Mouse (Mus musculus) layer of hippocampus, adult 2 months (tissue): ENCODE results near the gene Nt5c3. TPM values are rescaled to one million over a fixed set of nuclear protein-coding genes. Genes with fewer than 3 reads are reported as not detected.
A peak's percentile ranks its signal among the peaks of the same experiment; 100 is the strongest.
"Not testable (repeated sequence)": the region's sequence is repeated elsewhere in the genome, so short reads cannot be mapped to it uniquely, and the experiment has no call there.

ENCODE experiments used
- DNase-seq, 2 experiments: peaks; one replicate each; pipeline ENCODE4 v3.0.0; 2022; ENCODE audit warnings: low spot score in 2 of 2
- H3K27ac ChIP-seq: fragments of 200-600 bp; 2 replicates; pipeline ENCODE4 v1.8.1; 2022
- H3K4me3 ChIP-seq: fragments of 200-600 bp; 2 replicates; pipeline ENCODE4 v1.8.1; 2022; ENCODE audit warnings: mild to moderate bottlenecking
- CTCF ChIP-seq: fragments of 200-600 bp; conservative IDR thresholded peaks from 2 replicates; pipeline ENCODE4 v1.8.1; 2022; ENCODE audit warnings: antibody characterized with exemption, mild to moderate bottlenecking, moderate library complexity
- total RNA-seq, 2 experiments: library from RNA; stranded (reverse); gene quantifications; 2 replicates each; pipeline ENCODE4 v1.2.3; 2021

The Nt5c3 gene
- total RNA-seq, 2 experiments from 2014 or later: 40.6 to 44.3 TPM

- Histone ChIP-seq H3K4me3 (peak overlapping the region; percentile 43), H3K27ac (peak overlapping the region; percentile 33)
- TF ChIP-seq CTCF: no peak; the same call in 1 of the 2 replicates
- DNase-seq: no peak
Observed at GRCm38 (mm10) chr6:56901824-56902386, 21.8 kb downstream of the Nt5c3 start.

GRCm38 (mm10) chr6:56901336-56901735 is 22.4 kb downstream of the Nt5c3 start:
- TF ChIP-seq CTCF: no peak
- DNase-seq: no peak
- H3K4me3 ChIP-seq: peak overlapping the region; percentile 43
- H3K27ac ChIP-seq: no peak overlapping the region; the same call in 1 of the 2 replicates

- Histone ChIP-seq H3K4me3 (no peak overlapping the region), H3K27ac (no peak overlapping the region)
- TF ChIP-seq CTCF: no peak
- DNase-seq: no peak
Observed at GRCm38 (mm10) chr6:56899601-56900000, 24.1 kb downstream of the Nt5c3 start.

- Histone ChIP-seq H3K27ac (no peak overlapping the region), H3K4me3 (no peak overlapping the region)
- no peak for DNase-seq
- TF ChIP-seq CTCF: no peak
Observed at GRCm38 (mm10) chr6:56890762-56891161, 33.0 kb downstream of the Nt5c3 start.

- DNase-seq: no peak
- no peak overlapping the region for H3K27ac ChIP-seq
- TF ChIP-seq CTCF: no peak
Observed at GRCm38 (mm10) chr6:56888561-56888960, 35.2 kb downstream of the Nt5c3 start.

GRCm38 (mm10) chr6:56879352-56879955 is 44.3 kb downstream of the Nt5c3 start:
- no peak overlapping the region for H3K27ac ChIP-seq
- TF ChIP-seq CTCF: no peak
- no peak for DNase-seq
- no peak overlapping the region for H3K4me3 ChIP-seq

More at GRCm38 (mm10) chr6:56888561-56888960, 35.2 kb downstream of the Nt5c3 start:
- H3K4me3 ChIP-seq: no peak overlapping the region

- DNase-seq: no peak
- H3K27ac ChIP-seq: no peak overlapping the region
- 0 out of 2 replicates have a peak, but pooled peaks have one; percentile 13 for TF ChIP-seq CTCF
- no peak overlapping the region for H3K4me3 ChIP-seq
Observed at GRCm38 (mm10) chr6:56877985-56878384, 45.7 kb downstream of the Nt5c3 start.

- peak; percentile 10 to 17 for DNase-seq
Observed at GRCm38 (mm10) chr6:56876870-56877269, 46.9 kb downstream of the Nt5c3 start.

GRCm38 (mm10) chr6:56870027-56870426 is 53.7 kb downstream of the Nt5c3 start:
- Histone ChIP-seq H3K27ac (no peak overlapping the region), H3K4me3 (no peak overlapping the region)
- DNase-seq: no peak
- no peak for TF ChIP-seq CTCF

More at GRCm38 (mm10) chr6:56876870-56877269, 46.9 kb downstream of the Nt5c3 start:
- Histone ChIP-seq H3K27ac (no peak overlapping the region), H3K4me3 (no peak overlapping the region)
- no peak for TF ChIP-seq CTCF

GRCm38 (mm10) chr6:56868565-56868964 is 55.2 kb downstream of the Nt5c3 start:
- no peak for DNase-seq
- H3K4me3 ChIP-seq: no peak overlapping the region
- TF ChIP-seq CTCF: no peak
- no peak overlapping the region for H3K27ac ChIP-seq

GRCm38 (mm10) chr6:56866899-56867298 is 56.8 kb downstream of the Nt5c3 start:
- not testable (repeated sequence) for H3K4me3 ChIP-seq, H3K27ac ChIP-seq, DNase-seq

GRCm38 (mm10) chr6:56860205-56860848 is 63.4 kb downstream of the Nt5c3 start:
- TF ChIP-seq CTCF: no peak
- no peak for DNase-seq
- H3K27ac ChIP-seq: no peak overlapping the region

GRCm38 (mm10) chr6:56856748-56857147 is 67.0 kb downstream of the Nt5c3 start:
- no peak for TF ChIP-seq CTCF
- DNase-seq: no peak
- Histone ChIP-seq H3K4me3 (no peak overlapping the region), H3K27ac (no peak overlapping the region)

More at GRCm38 (mm10) chr6:56860205-56860848, 63.4 kb downstream of the Nt5c3 start:
- H3K4me3 ChIP-seq: no peak overlapping the region
